Mouse (Mus musculus): ENCODE results near the gene Dzip1l. TPM values are rescaled to one million over a fixed set of nuclear protein-coding genes. Genes with fewer than 3 reads are reported as not detected.

Gene Dzip1l
- polyA plus RNA-seq, 1 experiment, result not detected

DNA sequence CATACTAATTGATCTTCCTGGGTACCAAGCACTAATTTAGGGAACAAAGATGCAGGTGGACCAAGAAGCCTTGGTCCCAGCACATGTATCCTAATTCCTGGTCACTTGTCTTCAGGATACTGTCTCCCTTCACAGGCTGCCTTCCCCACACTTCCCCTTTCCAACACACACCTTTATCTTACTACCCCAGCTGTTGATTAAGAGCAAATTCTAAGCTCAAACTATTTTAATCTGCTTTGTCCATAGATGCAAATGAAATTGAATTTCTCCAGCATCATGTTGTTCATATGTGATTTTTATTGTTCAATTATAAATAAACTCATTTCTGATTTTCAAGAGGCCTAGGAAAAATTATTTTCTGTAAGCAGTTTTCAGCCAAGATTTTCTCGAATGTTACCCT, 7.3 kb upstream of the Dzip1l start:
- 87% methylated on average over 1 of the region's 1 CpGs for WGBS
- no peak for TF ChIP-seq CTCF (IDR thresholded peaks at IDR 0.05; ENCODE audit: insufficient read depth, low read depth, low read length)
- no peak for TF ChIP-seq POLR2A (IDR thresholded peaks at IDR 0.05; ENCODE audit: insufficient read depth, low read depth, low read length)

DNA sequence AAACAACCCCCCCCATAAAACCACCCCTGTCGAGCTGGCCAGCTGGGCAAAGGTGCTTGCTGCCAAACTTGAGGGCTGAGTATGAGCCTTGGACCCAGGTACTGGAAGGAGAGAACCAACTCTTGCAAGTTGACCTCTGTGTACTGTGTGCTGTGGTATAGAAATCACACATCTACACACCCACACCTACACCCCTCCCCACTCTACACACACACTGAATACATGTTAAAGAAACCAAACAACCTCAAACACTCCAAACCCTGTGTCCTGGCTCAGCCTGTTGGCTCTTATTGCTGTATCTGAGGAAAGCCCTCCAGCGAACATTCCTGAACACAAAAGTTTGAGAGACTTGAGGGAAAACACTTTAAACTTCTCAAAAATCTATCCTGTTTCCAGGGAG, 6.3 kb upstream of the Dzip1l start:
- TF ChIP-seq POLR2A (IDR thresholded peaks at IDR 0.05; ENCODE audit: insufficient read depth, low read depth, low read length), result no peak
- TF ChIP-seq CTCF (IDR thresholded peaks at IDR 0.05; ENCODE audit: insufficient read depth, low read depth, low read length), result no peak
- Histone ChIP-seq H3K4me3 (ENCODE audit: insufficient read depth, low read depth, low read length) (no peak overlapping the region), H3K4me1 (ENCODE audit: control insufficient read depth, insufficient read depth, low read length) (peaks cover 3% of the 10 kb centered on the region; the same call in 1 of the 2 replicates), H3K27ac (ENCODE audit: insufficient read depth, low read depth, low read length) (no peak overlapping the region)
- 40% methylated on average over 2 of the region's 2 CpGs for WGBS

More for the DNA sequence above, 7.3 kb upstream of the Dzip1l start:
- H3K4me3 ChIP-seq (ENCODE audit: insufficient read depth, low read depth, low read length), result no peak overlapping the region
- H3K4me1 ChIP-seq (ENCODE audit: control insufficient read depth, insufficient read depth, low read length), result peaks cover 3% of the 10 kb centered on the region; the same call in 1 of the 2 replicates
- no peak overlapping the region for H3K27ac ChIP-seq (ENCODE audit: insufficient read depth, low read depth, low read length)

GRCm38 (mm10) chr9:99624117-99624516, 5.2 kb upstream of the Dzip1l start:
- Histone ChIP-seq H3K27ac (ENCODE audit: insufficient read depth, low read depth, low read length) (no peak overlapping the region), H3K4me1 (ENCODE audit: control insufficient read depth, insufficient read depth, low read length) (peaks cover 8% of the 10 kb centered on the region), H3K4me3 (ENCODE audit: insufficient read depth, low read depth, low read length) (no peak overlapping the region)
- TF ChIP-seq POLR2A (IDR thresholded peaks at IDR 0.05; ENCODE audit: insufficient read depth, low read depth, low read length) (no peak), CTCF (IDR thresholded peaks at IDR 0.05; ENCODE audit: insufficient read depth, low read depth, low read length) (no peak)
- 71% methylated on average over 6 of the region's 6 CpGs for WGBS

DNA sequence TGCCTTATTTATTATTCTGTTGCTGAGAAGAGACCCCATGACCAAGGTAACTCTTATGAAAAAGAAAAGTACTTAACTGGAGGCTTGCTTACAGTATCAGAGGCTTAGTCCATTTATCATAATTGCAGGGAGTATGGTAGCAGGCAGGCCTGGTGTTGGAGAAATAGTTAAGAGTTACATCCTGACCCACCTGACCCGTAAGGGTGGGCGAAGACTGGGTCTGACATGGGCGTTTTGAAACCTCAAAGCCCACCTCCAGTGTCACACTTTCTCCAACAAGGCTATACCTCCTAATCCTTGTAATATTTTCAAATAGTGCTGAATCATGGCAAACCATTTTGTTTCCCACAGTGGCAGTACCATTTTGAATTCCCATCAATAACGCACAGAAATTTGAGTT, 715 bp upstream of the Dzip1l start:
- no peak for TF ChIP-seq POLR2A (IDR thresholded peaks at IDR 0.05; ENCODE audit: insufficient read depth, low read depth, low read length)
- TF ChIP-seq CTCF (IDR thresholded peaks at IDR 0.05; ENCODE audit: insufficient read depth, low read depth, low read length), result no peak
- H3K4me3 ChIP-seq (ENCODE audit: insufficient read depth, low read depth, low read length), result no peak overlapping the region
- WGBS, result 62% methylated on average over 4 of the region's 4 CpGs
- H3K4me1 ChIP-seq (ENCODE audit: control insufficient read depth, insufficient read depth, low read length), result peaks cover 22% of the 10 kb centered on the region
- peak overlapping the region; percentile 95 for H3K27ac ChIP-seq (ENCODE audit: insufficient read depth, low read depth, low read length)

DNA sequence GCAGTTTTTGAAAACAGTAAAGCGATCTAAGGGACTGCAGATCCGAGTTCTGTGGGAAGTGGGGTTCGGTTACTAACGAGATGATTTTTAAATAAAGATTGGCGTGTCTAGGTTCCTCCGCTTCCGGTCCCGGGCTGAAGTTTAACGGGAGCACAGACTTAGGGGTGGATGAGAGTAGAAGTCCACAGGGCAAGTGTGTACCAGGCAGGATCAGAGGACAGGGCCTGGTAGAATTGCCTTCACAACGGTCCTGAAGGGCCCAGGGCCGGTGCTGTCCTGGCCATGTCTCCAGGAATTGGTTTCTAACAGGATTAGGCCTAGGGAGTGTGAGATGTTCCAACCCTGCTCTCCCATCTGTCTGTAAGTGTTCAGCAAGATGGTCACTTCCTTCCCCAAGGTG, 775 bp downstream of the Dzip1l start:
- 2% methylated on average over 11 of the region's 11 CpGs for WGBS
- peak overlapping the region; percentile 81 for H3K4me3 ChIP-seq (ENCODE audit: insufficient read depth, low read depth, low read length)
- peaks cover 22% of the 10 kb centered on the region for H3K4me1 ChIP-seq (ENCODE audit: control insufficient read depth, insufficient read depth, low read length)
- TF ChIP-seq POLR2A (IDR thresholded peaks at IDR 0.05; ENCODE audit: insufficient read depth, low read depth, low read length) (no peak), CTCF (IDR thresholded peaks at IDR 0.05; ENCODE audit: insufficient read depth, low read depth, low read length) (no peak)
- H3K27ac ChIP-seq (ENCODE audit: insufficient read depth, low read depth, low read length), result peak overlapping the region; percentile 95

DNA sequence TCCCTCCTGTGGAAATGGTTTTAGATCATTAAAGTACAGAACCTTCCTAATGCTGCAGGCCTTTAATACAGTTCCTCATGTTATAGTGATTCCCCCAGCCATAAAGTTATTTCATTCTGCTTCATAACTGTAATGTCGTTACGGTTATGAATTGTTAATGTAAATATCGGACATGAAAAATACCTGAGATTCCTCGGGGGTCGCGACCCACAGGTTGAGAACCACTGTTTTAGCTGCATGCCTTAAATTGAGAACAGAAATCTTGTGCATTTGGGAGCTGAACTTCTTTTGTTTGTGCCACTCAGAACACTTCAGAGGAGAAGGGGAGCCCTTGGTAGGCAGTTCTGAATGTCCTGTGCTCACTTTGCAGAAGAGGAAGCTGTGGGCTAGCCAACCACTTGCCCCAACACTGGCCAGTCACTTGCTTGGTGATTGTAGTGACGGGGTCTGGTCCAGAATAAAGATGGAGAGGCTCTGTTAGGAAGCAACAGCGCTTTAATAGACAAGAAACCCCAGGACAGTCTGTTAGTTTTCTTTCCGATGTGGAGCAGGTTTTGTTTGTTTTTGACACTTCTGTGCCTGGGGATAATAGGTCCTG, 1.3 kb downstream of the Dzip1l start:
- TF ChIP-seq CTCF (IDR thresholded peaks at IDR 0.05; ENCODE audit: insufficient read depth, low read depth, low read length) (no peak), POLR2A (IDR thresholded peaks at IDR 0.05; ENCODE audit: insufficient read depth, low read depth, low read length) (no peak)
- peaks cover 22% of the 10 kb centered on the region for H3K4me1 ChIP-seq (ENCODE audit: control insufficient read depth, insufficient read depth, low read length)
- WGBS, result 48% methylated on average over 9 of the region's 9 CpGs
- H3K27ac ChIP-seq (ENCODE audit: insufficient read depth, low read depth, low read length), result peak overlapping the region; percentile 95
- peak overlapping the region; percentile 81 for H3K4me3 ChIP-seq (ENCODE audit: insufficient read depth, low read depth, low read length)

DNA sequence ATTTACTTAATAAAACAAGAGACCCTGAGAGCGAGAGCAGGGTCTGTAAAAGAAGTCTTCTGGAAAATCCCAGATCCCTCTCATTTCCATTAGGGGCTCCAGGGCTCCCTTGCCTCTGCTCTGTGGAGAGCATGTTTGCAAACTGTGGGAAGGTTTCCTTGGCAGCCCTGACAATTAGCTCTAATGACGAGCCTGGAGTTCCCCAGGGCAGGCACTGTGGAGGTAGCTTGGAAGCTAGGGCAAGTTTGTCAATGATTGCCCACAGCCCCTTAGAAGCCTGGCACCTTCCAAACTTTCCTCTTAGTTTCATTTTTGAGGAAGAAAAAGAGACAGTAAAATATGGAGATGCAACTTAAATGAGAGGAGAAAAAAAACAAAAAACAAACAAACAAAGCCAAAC, 2.5 kb downstream of the Dzip1l start:
- WGBS, result 30% methylated on average over 2 of the region's 2 CpGs
- Histone ChIP-seq H3K4me3 (ENCODE audit: insufficient read depth, low read depth, low read length) (peak overlapping the region; percentile 7; the same call in 1 of the 2 replicates), H3K4me1 (ENCODE audit: control insufficient read depth, insufficient read depth, low read length) (peaks cover 22% of the 10 kb centered on the region), H3K27ac (ENCODE audit: insufficient read depth, low read depth, low read length) (no peak overlapping the region)
- TF ChIP-seq CTCF (IDR thresholded peaks at IDR 0.05; ENCODE audit: insufficient read depth, low read depth, low read length) (no peak), POLR2A (IDR thresholded peaks at IDR 0.05; ENCODE audit: insufficient read depth, low read depth, low read length) (no peak)

- H3K4me1 ChIP-seq (ENCODE audit: control insufficient read depth, insufficient read depth, low read length), result peaks cover 22% of the 10 kb centered on the region
- no peak overlapping the region for H3K27ac ChIP-seq (ENCODE audit: insufficient read depth, low read depth, low read length)
- 29% methylated on average over 8 of the region's 8 CpGs for WGBS
- peak overlapping the region; percentile 3; the same call in 1 of the 2 replicates for H3K4me3 ChIP-seq (ENCODE audit: insufficient read depth, low read depth, low read length)
- TF ChIP-seq POLR2A (IDR thresholded peaks at IDR 0.05; ENCODE audit: insufficient read depth, low read depth, low read length) (no peak), CTCF (IDR thresholded peaks at IDR 0.05; ENCODE audit: insufficient read depth, low read depth, low read length) (no peak)
These were observed 3.0 kb downstream of the Dzip1l start for GRCm38 (mm10) chr9:99632264-99632663.

DNA sequence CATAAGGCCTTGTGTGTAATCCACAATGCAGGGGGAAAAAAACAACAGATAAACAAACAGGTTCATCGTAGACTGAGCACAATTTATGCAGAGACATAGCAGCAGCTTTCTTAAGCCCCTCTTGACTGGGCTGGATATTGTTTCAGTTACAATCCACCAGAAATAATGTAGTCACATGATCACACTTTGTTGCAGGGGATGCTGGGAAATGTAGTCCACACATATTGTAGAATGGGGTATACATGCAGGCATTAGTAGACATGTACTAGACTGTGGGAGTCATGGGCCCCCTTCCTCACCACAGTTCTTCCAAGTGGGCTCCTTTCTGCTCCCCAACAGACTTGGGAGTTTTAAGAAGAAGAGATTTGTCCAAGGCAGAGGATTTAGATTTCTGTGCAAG, 7.5 kb downstream of the Dzip1l start:
- Histone ChIP-seq H3K4me3 (ENCODE audit: insufficient read depth, low read depth, low read length) (no peak overlapping the region), H3K4me1 (ENCODE audit: control insufficient read depth, insufficient read depth, low read length) (peaks cover 11% of the 10 kb centered on the region), H3K27ac (ENCODE audit: insufficient read depth, low read depth, low read length) (no peak overlapping the region)
- no peak for TF ChIP-seq POLR2A (IDR thresholded peaks at IDR 0.05; ENCODE audit: insufficient read depth, low read depth, low read length)
- no peak for TF ChIP-seq CTCF (IDR thresholded peaks at IDR 0.05; ENCODE audit: insufficient read depth, low read depth, low read length)
- WGBS, result 63% methylated on average over 1 of the region's 1 CpGs

Data from olfactory bulb, adult 2 months (tissue).